Mouse (Mus musculus) cortical plate, adult 2 months (tissue): ENCODE data around the gene Rnf186.

Experiments used
- CTCF ChIP-seq: fragments of 200-500 bp; IDR thresholded peaks from 2 replicates; pipeline ENCODE4 v1.5.1; 2011; ENCODE audit warnings: mild to moderate bottlenecking, control low read depth, low read length; ENCODE audit not compliant: insufficient read depth; ENCODE audit errors: extremely low read depth
- POLR2A ChIP-seq: fragments of 200-500 bp; IDR thresholded peaks from 2 replicates; pipeline ENCODE4 v1.6.1; 2011; ENCODE audit warnings: mild to moderate bottlenecking, low read length, control low read depth; ENCODE audit not compliant: insufficient read depth; ENCODE audit errors: extremely low read depth

GRCm38 (mm10) chr4:138984744-138985143, 17.8 kb downstream of the Rnf186 start:
- TF ChIP-seq POLR2A (no peak), CTCF (0 out of 2 replicates have a peak, but pooled peaks have one; percentile 16)
